Mouse (Mus musculus) bone marrow macrophage, adult 2 months (primary cell): Measurements from ENCODE around the gene Insyn1. TPM values are rescaled to one million over a fixed set of nuclear protein-coding genes. Genes with fewer than 3 reads are reported as not detected.

Source experiments
- H3K27ac ChIP-seq: 2 replicates; pipeline ENCODE4 v1.5.1; 2012; ENCODE audit warnings: low read depth, low read length; ENCODE audit not compliant: insufficient read depth
- H3K4me1 ChIP-seq: 2 replicates; pipeline ENCODE4 v1.6.1; 2012; ENCODE audit warnings: low read length; ENCODE audit not compliant: control insufficient read depth, insufficient read depth
- H3K4me3 ChIP-seq: 2 replicates; pipeline ENCODE4 v1.5.1; 2012; ENCODE audit warnings: mild to moderate bottlenecking, low read length, moderate library complexity; ENCODE audit not compliant: insufficient read depth
- CTCF ChIP-seq: IDR thresholded peaks from 2 replicates; pipeline ENCODE4 v1.5.1; 2012; ENCODE audit warnings: low read depth, mild to moderate bottlenecking, low read length, moderate library complexity
- POLR2A ChIP-seq: IDR thresholded peaks from 2 replicates; pipeline ENCODE4 v1.6.1; 2012; ENCODE audit warnings: mild to moderate bottlenecking, low read depth, low read length, borderline replicate concordance
- polyA plus RNA-seq: library from polyadenylated mRNA; stranded (reverse); fragments of >200 nt; gene quantifications from 2 replicates; pipeline ENCODE4 v1.2.4, GENCODE M21; 2012; ENCODE audit not compliant: missing spikeins, insufficient read depth, insufficient read length

Insyn1 gene
- polyA plus RNA-seq, 1 experiment, result not detected

- peaks cover 22% of the 10 kb centered on the region for H3K4me1 ChIP-seq
- H3K4me3 ChIP-seq, result no peak overlapping the region
- H3K27ac ChIP-seq, result no peak overlapping the region
- no peak for TF ChIP-seq CTCF
- TF ChIP-seq POLR2A, result no peak
Measured at GRCm38 (mm10) chr9:58510452-58510851, 22.0 kb downstream of the Insyn1 start.

GRCm38 (mm10) chr9:58513749-58514148, 25.3 kb downstream of the Insyn1 start:
- Histone ChIP-seq H3K27ac (no peak overlapping the region), H3K4me3 (no peak overlapping the region), H3K4me1 (peaks cover 40% of the 10 kb centered on the region)
- no peak for TF ChIP-seq POLR2A
- no peak for TF ChIP-seq CTCF

GRCm38 (mm10) chr9:58516480-58516879, 28.1 kb downstream of the Insyn1 start:
- Histone ChIP-seq H3K4me1 (peaks cover 40% of the 10 kb centered on the region), H3K4me3 (no peak overlapping the region), H3K27ac (no peak overlapping the region)
- TF ChIP-seq CTCF, result no peak
- TF ChIP-seq POLR2A, result no peak

- Histone ChIP-seq H3K27ac (peak overlapping the region; percentile 82), H3K4me1 (peaks cover 43% of the 10 kb centered on the region), H3K4me3 (no peak overlapping the region)
- TF ChIP-seq CTCF, result no peak
- no peak for TF ChIP-seq POLR2A
Measured at GRCm38 (mm10) chr9:58517866-58518750, 29.7 kb downstream of the Insyn1 start.

GRCm38 (mm10) chr9:58519953-58520352, 31.6 kb downstream of the Insyn1 start:
- Histone ChIP-seq H3K4me3 (no peak overlapping the region), H3K4me1 (peaks cover 43% of the 10 kb centered on the region), H3K27ac (no peak overlapping the region)
- TF ChIP-seq CTCF (no peak), POLR2A (no peak)

- Histone ChIP-seq H3K4me1 (peaks cover 43% of the 10 kb centered on the region), H3K27ac (no peak overlapping the region), H3K4me3 (no peak overlapping the region)
- TF ChIP-seq CTCF, result no peak
- no peak for TF ChIP-seq POLR2A
Measured at GRCm38 (mm10) chr9:58520816-58521581, 32.6 kb downstream of the Insyn1 start.

GRCm38 (mm10) chr9:58521883-58522423, 33.5 kb downstream of the Insyn1 start:
- no peak for TF ChIP-seq POLR2A
- TF ChIP-seq CTCF, result no peak
- Histone ChIP-seq H3K4me1 (peaks cover 38% of the 10 kb centered on the region), H3K4me3 (no peak overlapping the region), H3K27ac (peak overlapping the region; percentile 68)

GRCm38 (mm10) chr9:58525108-58525507, 36.7 kb downstream of the Insyn1 start:
- H3K4me3 ChIP-seq, result no peak overlapping the region
- H3K4me1 ChIP-seq, result peaks cover 16% of the 10 kb centered on the region
- H3K27ac ChIP-seq, result no peak overlapping the region
- TF ChIP-seq POLR2A (no peak), CTCF (no peak)

GRCm38 (mm10) chr9:58527841-58528240, 39.4 kb downstream of the Insyn1 start:
- Histone ChIP-seq H3K4me1 (no peaks in the 10 kb centered on the region), H3K4me3 (no peak overlapping the region), H3K27ac (no peak overlapping the region)
- TF ChIP-seq CTCF, result no peak
- TF ChIP-seq POLR2A, result no peak
